Mouse (Mus musculus): Measurements from ENCODE around the gene Barhl1.

The Barhl1 gene

GRCm38 (mm10) chr2:28863857-28864256 lies 52.6 kb downstream of the Barhl1 start:
- no peak for DNase-seq (ENCODE audit: low read depth, low spot score)

DNA sequence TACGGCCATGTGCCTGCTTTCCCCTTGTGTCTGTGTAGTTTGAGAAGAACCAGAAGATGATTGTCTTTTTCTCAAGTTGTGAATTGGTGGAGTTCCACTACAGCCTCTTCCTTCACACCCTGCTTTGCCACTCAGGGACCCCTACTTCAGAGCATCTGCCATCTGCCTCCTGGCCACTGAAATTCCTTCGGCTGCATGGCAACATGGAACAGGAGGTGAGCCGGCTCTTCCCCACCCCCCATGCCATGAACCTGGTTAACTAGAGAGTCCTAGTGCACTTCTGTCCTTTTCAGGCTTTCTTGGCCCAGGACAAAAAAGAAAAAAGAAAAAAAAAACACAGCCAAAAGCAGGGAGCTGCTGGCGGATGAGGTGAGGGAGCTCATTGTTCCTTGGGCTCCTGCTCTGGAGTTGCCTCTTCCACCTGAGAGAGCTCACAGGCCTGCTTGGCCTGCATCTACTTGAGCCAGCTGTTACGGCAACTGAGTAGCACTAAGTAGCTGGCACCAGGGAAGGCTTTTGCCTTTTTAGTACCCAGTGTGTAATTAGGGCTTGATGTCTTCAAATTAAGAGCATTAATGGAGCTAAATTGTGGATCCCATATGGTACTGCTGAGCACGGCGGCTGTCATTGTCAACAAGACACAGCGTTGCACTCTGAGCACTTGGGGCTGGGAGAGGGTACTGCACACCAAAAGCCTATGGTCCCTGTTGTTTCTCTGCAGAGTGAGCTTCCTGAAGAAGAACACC lies 55.6 kb downstream of the Barhl1 start:
- no peak for DNase-seq (ENCODE audit: low read depth, low spot score)

DNA sequence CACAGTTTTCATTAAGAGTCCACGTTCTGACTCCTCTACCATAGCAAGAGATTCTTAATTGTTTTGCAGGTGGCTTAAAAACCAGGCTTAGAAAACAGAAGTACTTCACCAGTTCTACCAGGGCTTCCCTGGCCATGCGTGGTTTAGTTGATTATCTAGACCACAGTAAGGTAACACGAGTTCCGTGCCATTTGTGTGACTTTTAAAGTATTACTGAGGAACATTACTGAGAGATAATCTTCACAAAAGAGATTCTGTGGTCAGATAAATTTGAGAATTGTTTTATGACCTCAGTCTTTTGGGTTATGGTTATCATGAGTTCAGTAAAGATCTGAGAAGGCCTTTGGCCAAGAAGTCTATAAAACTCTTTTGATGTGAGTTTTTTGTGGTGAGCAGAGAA lies 57.2 kb downstream of the Barhl1 start:
- no peak for DNase-seq (ENCODE audit: low read depth, low spot score)
